Mouse (Mus musculus) forebrain, postnatal 0 days (tissue): ENCODE data around the gene Ppp2ca. TPM values are rescaled to one million over a fixed set of nuclear protein-coding genes. Genes with fewer than 3 reads are reported as not detected.
"Not testable (repeated sequence)": the region's sequence is repeated elsewhere in the genome, so short reads cannot be mapped to it uniquely, and the experiment has no call there.

Source experiments
- ATAC-seq: fragments of 200-750 bp; cut with Nextera tagmentation; 2 replicates; pipeline ENCODE4 v1.8.0; 2017; ENCODE audit warnings: mild to moderate bottlenecking, moderate library complexity
- DNase-seq: peaks from one replicate; pipeline ENCODE4 v3.0.0-alpha.2; 2015
- H3K27ac ChIP-seq: fragments of 300-500 bp; sonication (generic); 2 replicates; pipeline ENCODE4 v1.5.1; 2014; ENCODE audit warnings: low read depth, mild to moderate bottlenecking, antibody characterized with exemption, low read length, moderate library complexity, mixed read lengths
- H3K27me3 ChIP-seq: fragments of 300-500 bp; sonication (generic); 2 replicates; pipeline ENCODE4 v1.6.1; 2014; ENCODE audit warnings: mild to moderate bottlenecking, low read length, mixed read lengths; ENCODE audit not compliant: insufficient read depth
- H3K36me3 ChIP-seq: fragments of 300-500 bp; sonication (generic); 2 replicates; pipeline ENCODE4 v1.6.1; 2014; ENCODE audit warnings: mild to moderate bottlenecking, moderate library complexity; ENCODE audit not compliant: insufficient read depth
- H3K4me1 ChIP-seq: fragments of 300-500 bp; sonication (generic); 2 replicates; pipeline ENCODE4 v1.6.1; 2014; ENCODE audit warnings: antibody characterized with exemption; ENCODE audit not compliant: insufficient read depth
- H3K4me2 ChIP-seq: fragments of 300-500 bp; sonication (generic); 2 replicates; pipeline ENCODE4 v1.6.1; 2014; ENCODE audit warnings: low read depth, mild to moderate bottlenecking, moderate library complexity
- H3K4me3 ChIP-seq: fragments of 300-500 bp; sonication (generic); 2 replicates; pipeline ENCODE4 v1.5.1; 2014; ENCODE audit warnings: low read depth, low read length, mixed read lengths
- H3K9ac ChIP-seq: fragments of 300-500 bp; sonication (generic); 2 replicates; pipeline ENCODE4 v1.6.1; 2014; ENCODE audit warnings: mild to moderate bottlenecking
- H3K9me3 ChIP-seq: fragments of 300-500 bp; sonication (generic); 2 replicates; pipeline ENCODE4 v1.6.1; 2016; ENCODE audit warnings: low read length
- CTCF ChIP-seq: sonication (generic); IDR thresholded peaks from 2 replicates; pipeline ENCODE4 v1.5.1; 2016; ENCODE audit warnings: antibody characterized with exemption, control low read depth, low read depth
- WGBS: fragments of 180-500 bp; shearing (Covaris S2); extraction: QIAGEN DNeasy Blood & Tissue Kit; methylation state at CpG from one replicate; pipeline ENCODE4 v1.1.7; 2014; 5-methylcytosine and 5-hydroxymethylcytosine counted together
- polyA plus RNA-seq: library from polyadenylated mRNA; unstranded; fragments of >200 nt; fragmentation: Nextera tagmentation; extraction: Ambion mirVana; gene quantifications from 2 replicates; pipeline ENCODE4 v1.2.1, GENCODE M21; 2015
- total RNA-seq: library from RNA; depleted of rRNA; stranded (reverse); fragments of >200 nt; gene quantifications from 2 replicates; pipeline ENCODE4 v1.2.3, GENCODE M21; 2014

Gene Ppp2ca
- total and polyA plus RNA-seq, 2 experiments from 2014 or later = 112 to 141 TPM

GRCm38 (mm10) chr11:52105503-52105902, 7.0 kb downstream of the Ppp2ca start:
- Histone ChIP-seq H3K4me2 (no peak overlapping the region), H3K9ac (no peak overlapping the region), H3K9me3 (no peaks in the 10 kb centered on the region), H3K27me3 (no peaks in the 10 kb centered on the region), H3K4me3 (no peak overlapping the region), H3K27ac (no peak overlapping the region), H3K4me1 (peaks cover 8% of the 10 kb centered on the region), H3K36me3 (no peaks in the 10 kb centered on the region)
- no peak for TF ChIP-seq CTCF
- ATAC-seq (no peak), DNase-seq (no peak)

- Histone ChIP-seq H3K4me3 (no peak overlapping the region), H3K4me2 (no peak overlapping the region), H3K9ac (no peak overlapping the region), H3K9me3 (no peaks in the 10 kb centered on the region), H3K36me3 (no peaks in the 10 kb centered on the region), H3K27me3 (no peaks in the 10 kb centered on the region), H3K4me1 (peaks cover 3% of the 10 kb centered on the region), H3K27ac (no peak overlapping the region)
- ATAC-seq (no peak), DNase-seq (no peak)
- TF ChIP-seq CTCF = no peak
- WGBS = 86% methylated on average over 2 of the region's 2 CpGs
These were observed 7.6 kb downstream of the Ppp2ca start for GRCm38 (mm10) chr11:52106037-52106436.

- no peak overlapping the region for H3K4me3 ChIP-seq
- H3K9ac ChIP-seq = no peak overlapping the region
- H3K9me3 ChIP-seq = no peaks in the 10 kb centered on the region
- H3K4me2 ChIP-seq = no peak overlapping the region
- TF ChIP-seq CTCF = no peak
- no peaks in the 10 kb centered on the region for H3K36me3 ChIP-seq
- ATAC-seq = no peak
- H3K27ac ChIP-seq = no peak overlapping the region
- no peak for DNase-seq
- no peaks in the 10 kb centered on the region for H3K4me1 ChIP-seq
- WGBS = 89% methylated on average over 1 of the region's 1 CpGs
- no peaks in the 10 kb centered on the region for H3K27me3 ChIP-seq
These were observed 8.0 kb downstream of the Ppp2ca start for GRCm38 (mm10) chr11:52106438-52106837.

DNA sequence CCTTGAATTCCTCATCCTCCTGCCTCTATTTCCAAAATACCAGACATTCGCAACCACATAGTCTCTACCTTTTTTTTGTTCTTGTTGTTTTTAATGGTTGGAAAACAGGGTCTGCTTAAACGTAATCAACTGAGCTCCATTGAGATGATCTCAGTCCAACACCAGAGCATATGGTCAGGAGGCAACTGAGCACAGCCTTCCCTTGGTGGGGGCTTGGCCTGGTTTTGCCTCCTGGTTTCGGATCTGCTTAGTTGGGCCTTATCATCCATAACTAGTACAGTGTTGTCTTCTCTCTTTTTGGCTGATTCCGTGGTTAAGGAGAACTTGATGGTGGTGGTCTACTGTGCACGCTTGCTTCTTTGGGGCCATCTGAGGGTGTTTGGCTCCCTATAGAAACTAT, 10.3 kb downstream of the Ppp2ca start:
- no peaks in the 10 kb centered on the region for H3K9me3 ChIP-seq
- H3K9ac ChIP-seq = no peak overlapping the region
- no peak overlapping the region for H3K4me2 ChIP-seq
- DNase-seq = no peak
- ATAC-seq = no peak
- no peaks in the 10 kb centered on the region for H3K36me3 ChIP-seq
- no peaks in the 10 kb centered on the region for H3K27me3 ChIP-seq
- no peak overlapping the region for H3K4me3 ChIP-seq
- no peak overlapping the region for H3K27ac ChIP-seq
- WGBS = 91% methylated on average over 5 of the region's 5 CpGs
- TF ChIP-seq CTCF = no peak
- H3K4me1 ChIP-seq = no peaks in the 10 kb centered on the region

- no peak for TF ChIP-seq CTCF
- Histone ChIP-seq H3K27me3 (no peaks in the 10 kb centered on the region), H3K4me2 (no peak overlapping the region), H3K4me3 (no peak overlapping the region), H3K27ac (no peak overlapping the region), H3K36me3 (0 out of 2 replicates have a peak, but pooled peaks cover 2% of the 10 kb centered on the region), H3K9ac (no peak overlapping the region), H3K4me1 (no peaks in the 10 kb centered on the region), H3K9me3 (no peaks in the 10 kb centered on the region)
- DNase-seq = no peak
- no peak for ATAC-seq
- WGBS = 93% methylated on average over 1 of the region's 1 CpGs
These were observed 10.9 kb downstream of the Ppp2ca start for GRCm38 (mm10) chr11:52109421-52109820.

DNA sequence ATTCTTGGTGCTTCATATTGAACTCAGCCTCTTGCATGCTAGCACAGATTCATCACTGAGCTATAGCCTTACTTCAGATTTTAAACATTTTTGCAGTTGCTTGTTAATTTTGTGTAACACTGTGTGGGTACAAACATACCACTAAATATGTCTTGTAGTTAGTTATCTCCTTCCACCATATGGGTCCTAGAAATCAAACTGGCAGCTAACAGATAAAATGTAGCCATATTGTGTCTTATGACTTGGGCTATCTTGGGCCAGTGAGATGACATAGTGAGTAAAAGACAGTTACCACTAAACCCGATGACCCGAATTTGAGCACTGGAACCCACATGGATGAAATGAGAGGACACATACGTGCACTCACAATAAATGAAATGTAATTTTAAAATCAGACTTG, 17.0 kb downstream of the Ppp2ca start:
- Histone ChIP-seq H3K4me1 (no peaks in the 10 kb centered on the region), H3K36me3 (peaks cover 49% of the 10 kb centered on the region), H3K27me3 (no peaks in the 10 kb centered on the region), H3K27ac (no peak overlapping the region), H3K9ac (no peak overlapping the region), H3K4me2 (no peak overlapping the region), H3K9me3 (no peaks in the 10 kb centered on the region), H3K4me3 (no peak overlapping the region)
- TF ChIP-seq CTCF = no peak
- no peak for DNase-seq
- 96% methylated on average over 3 of the region's 3 CpGs for WGBS
- ATAC-seq = no peak

DNA sequence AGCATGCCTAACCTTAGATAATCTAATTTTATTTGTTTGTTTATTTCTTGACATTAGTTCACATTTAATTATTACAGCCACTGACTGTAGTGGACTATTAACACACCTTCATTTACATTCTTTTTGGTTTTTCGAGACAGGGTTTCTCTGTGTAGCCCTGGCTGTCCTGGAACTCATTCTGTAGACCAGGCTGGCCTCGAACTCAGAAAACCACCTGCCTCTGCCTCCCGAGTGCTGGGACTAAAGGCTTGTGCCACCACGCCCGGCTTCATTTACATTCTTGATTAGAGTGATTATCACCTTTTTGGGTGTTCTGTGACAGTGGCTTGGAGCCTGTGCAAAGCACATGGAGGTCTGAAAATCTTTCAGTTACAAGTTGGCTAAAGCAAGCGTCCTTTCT, 17.6 kb downstream of the Ppp2ca start:
- peaks cover 54% of the 10 kb centered on the region for H3K36me3 ChIP-seq
- H3K9me3 ChIP-seq, DNase-seq, H3K4me1 ChIP-seq, H3K4me3 ChIP-seq, H3K4me2 ChIP-seq, ATAC-seq, H3K9ac ChIP-seq, H3K27me3 ChIP-seq, H3K27ac ChIP-seq: not testable (repeated sequence)
- 94% methylated on average over 6 of the region's 6 CpGs for WGBS

DNA sequence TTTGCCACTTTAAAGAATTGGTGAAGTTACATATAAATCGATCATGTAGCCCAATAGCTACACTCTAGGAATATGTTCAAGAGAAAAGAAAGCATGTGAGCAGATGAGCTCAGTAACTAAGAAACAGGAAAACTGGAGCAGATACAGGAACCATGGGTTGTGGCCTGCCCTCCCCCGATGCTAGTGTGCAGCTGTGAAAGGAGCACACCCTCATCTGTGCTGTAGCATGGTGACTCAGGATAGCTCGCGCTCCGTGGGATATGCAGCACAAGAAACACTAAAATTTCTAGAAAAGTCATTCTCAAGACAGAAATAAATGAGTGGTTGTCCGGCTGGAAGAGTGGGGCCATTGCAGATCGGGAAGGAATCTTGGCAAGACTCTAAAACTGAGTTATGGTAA, 18.7 kb downstream of the Ppp2ca start:
- 96% methylated on average over 7 of the region's 7 CpGs for WGBS
- no peak overlapping the region for H3K9ac ChIP-seq
- TF ChIP-seq CTCF = no peak
- peaks cover 62% of the 10 kb centered on the region for H3K36me3 ChIP-seq
- H3K4me1 ChIP-seq = no peaks in the 10 kb centered on the region
- no peaks in the 10 kb centered on the region for H3K27me3 ChIP-seq
- ATAC-seq (no peak), DNase-seq (no peak)
- H3K4me2 ChIP-seq = no peak overlapping the region
- no peak overlapping the region for H3K4me3 ChIP-seq
- no peaks in the 10 kb centered on the region for H3K9me3 ChIP-seq
- no peak overlapping the region for H3K27ac ChIP-seq

- ATAC-seq, H3K9me3 ChIP-seq, H3K4me1 ChIP-seq, H3K27me3 ChIP-seq, H3K4me3 ChIP-seq, DNase-seq, H3K4me2 ChIP-seq, H3K27ac ChIP-seq, H3K9ac ChIP-seq: not testable (repeated sequence)
- H3K36me3 ChIP-seq = peaks cover 77% of the 10 kb centered on the region
These were observed 21.9 kb downstream of the Ppp2ca start for GRCm38 (mm10) chr11:52120415-52120814.
